Mouse (Mus musculus) small intestine, adult 2 months (tissue): ENCODE data around the gene Fads2. TPM values are rescaled to one million over a fixed set of nuclear protein-coding genes. Genes with fewer than 3 reads are reported as not detected.

Source experiments
- H3K27ac ChIP-seq: fragments of 200-500 bp; 2 replicates; pipeline ENCODE4 v1.5.1; 2012; ENCODE audit warnings: low read depth, low read length, control low read depth, inconsistent platforms; ENCODE audit not compliant: insufficient read depth
- H3K27me3 ChIP-seq: fragments of 200-500 bp; 2 replicates; pipeline ENCODE4 v1.6.1; 2012; ENCODE audit warnings: mild to moderate bottlenecking, moderate library complexity, low read length, inconsistent platforms; ENCODE audit not compliant: control insufficient read depth, insufficient read depth
- H3K36me3 ChIP-seq: fragments of 200-500 bp; 2 replicates; pipeline ENCODE4 v1.6.1; 2012; ENCODE audit warnings: mild to moderate bottlenecking, low read length, control low read depth, inconsistent platforms; ENCODE audit not compliant: control insufficient read depth, insufficient read depth
- H3K4me1 ChIP-seq: fragments of 200-500 bp; 2 replicates; pipeline ENCODE4 v1.6.1; 2012; ENCODE audit warnings: low read length, inconsistent platforms, mixed read lengths; ENCODE audit not compliant: control insufficient read depth, insufficient read depth, insufficient read length
- H3K4me3 ChIP-seq: fragments of 200-500 bp; 2 replicates; pipeline ENCODE4 v1.5.1; 2012; ENCODE audit warnings: low read depth, mild to moderate bottlenecking, control low read depth, inconsistent platforms, low read length, moderate library complexity
- CTCF ChIP-seq: fragments of 200-500 bp; IDR thresholded peaks from 2 replicates; pipeline ENCODE4 v1.5.1; 2012; ENCODE audit warnings: low read depth, mild to moderate bottlenecking, control low read depth, inconsistent platforms, low read length, moderate library complexity, mixed read lengths; ENCODE audit not compliant: insufficient replicate concordance, insufficient read length; ENCODE audit errors: extremely low read depth
- POLR2A ChIP-seq: fragments of 200-500 bp; IDR thresholded peaks from 2 replicates; pipeline ENCODE4 v1.6.1; 2012; ENCODE audit warnings: low read depth, mild to moderate bottlenecking, control low read depth, inconsistent platforms, low read length, moderate library complexity
- WGBS: fragments of 180-500 bp; shearing (Covaris S2); methylation state at CpG from one replicate; pipeline ENCODE4 v1.1.7; 2018; 5-methylcytosine and 5-hydroxymethylcytosine counted together
- polyA plus RNA-seq: library from polyadenylated mRNA; depleted of rRNA; stranded (reverse); fragments of >200 nt; gene quantifications from 2 replicates; pipeline ENCODE4 v1.2.3, GENCODE M21; 2012; rRNA removed

The Fads2 gene
- polyA plus RNA-seq = 29.6 and 44.9 TPM in 2 replicates

GRCm38 (mm10) chr19:10101341-10102053 is at the start of gene Fads2:
Fads2 (minus strand) TSS chr19:10101746.
- Histone ChIP-seq H3K36me3 (no peaks in the 10 kb centered on the region), H3K4me3 (peak within 1 kb of the TSS; percentile 94), H3K27me3 (no peaks in the 10 kb centered on the region), H3K27ac (peak within 1 kb of the TSS; percentile 74), H3K4me1 (peaks cover 13% of the 10 kb centered on the region)
- under 1% methylated on average over 57 of the region's 57 CpGs for WGBS
- no peak for TF ChIP-seq CTCF
- peak; percentile 69; the same call in 1 of the 2 replicates for TF ChIP-seq POLR2A

- TF ChIP-seq POLR2A (no peak), CTCF (no peak)
- Histone ChIP-seq H3K4me3 (no peak overlapping the region), H3K27me3 (no peaks in the 10 kb centered on the region), H3K27ac (peak overlapping the region; percentile 2; the same call in 1 of the 2 replicates), H3K4me1 (no peaks in the 10 kb centered on the region), H3K36me3 (no peaks in the 10 kb centered on the region)
- WGBS = 35% methylated on average over 3 of the region's 3 CpGs
These were observed 47.6 kb upstream of the Fads2 start for GRCm38 (mm10) chr19:10149189-10149588.

- H3K27ac ChIP-seq = peak overlapping the region; percentile 37; the same call in 1 of the 2 replicates
- H3K4me1 ChIP-seq = no peaks in the 10 kb centered on the region
- H3K36me3 ChIP-seq = no peaks in the 10 kb centered on the region
- 64% methylated on average over 6 of the region's 6 CpGs for WGBS
- no peak overlapping the region for H3K4me3 ChIP-seq
- no peaks in the 10 kb centered on the region for H3K27me3 ChIP-seq
- TF ChIP-seq CTCF = no peak
- TF ChIP-seq POLR2A = no peak
These were observed 47.0 kb upstream of the Fads2 start for GRCm38 (mm10) chr19:10148555-10148954.

- Histone ChIP-seq H3K27ac (no peak overlapping the region), H3K4me1 (no peaks in the 10 kb centered on the region), H3K27me3 (no peaks in the 10 kb centered on the region), H3K36me3 (no peaks in the 10 kb centered on the region), H3K4me3 (no peak overlapping the region)
- 62% methylated on average over 4 of the region's 4 CpGs for WGBS
- no peak for TF ChIP-seq POLR2A
- no peak for TF ChIP-seq CTCF
These were observed 42.9 kb upstream of the Fads2 start for GRCm38 (mm10) chr19:10144464-10144863.

- Histone ChIP-seq H3K27me3 (no peaks in the 10 kb centered on the region), H3K4me3 (no peak overlapping the region), H3K4me1 (no peaks in the 10 kb centered on the region), H3K27ac (no peak overlapping the region), H3K36me3 (no peaks in the 10 kb centered on the region)
- 78% methylated on average over 2 of the region's 2 CpGs for WGBS
- TF ChIP-seq CTCF (no peak), POLR2A (no peak)
These were observed 42.1 kb upstream of the Fads2 start for GRCm38 (mm10) chr19:10143667-10144066.

GRCm38 (mm10) chr19:10139736-10140135 is 38.2 kb upstream of the Fads2 start:
- TF ChIP-seq POLR2A (no peak), CTCF (no peak)
- Histone ChIP-seq H3K4me3 (no peak overlapping the region), H3K27ac (no peak overlapping the region), H3K36me3 (no peaks in the 10 kb centered on the region), H3K4me1 (no peaks in the 10 kb centered on the region), H3K27me3 (no peaks in the 10 kb centered on the region)
- 79% methylated on average over 6 of the region's 6 CpGs for WGBS

GRCm38 (mm10) chr19:10137423-10137822 is 35.9 kb upstream of the Fads2 start:
- TF ChIP-seq CTCF = no peak
- no peak for TF ChIP-seq POLR2A
- Histone ChIP-seq H3K27me3 (no peaks in the 10 kb centered on the region), H3K4me3 (no peak overlapping the region), H3K4me1 (peaks cover 2% of the 10 kb centered on the region; the same call in 1 of the 2 replicates), H3K36me3 (no peaks in the 10 kb centered on the region), H3K27ac (no peak overlapping the region)
- 85% methylated on average over 5 of the region's 5 CpGs for WGBS
